10 mouse cellular contexts compared by ENCODE assay signal in the genomic region with DNA sequence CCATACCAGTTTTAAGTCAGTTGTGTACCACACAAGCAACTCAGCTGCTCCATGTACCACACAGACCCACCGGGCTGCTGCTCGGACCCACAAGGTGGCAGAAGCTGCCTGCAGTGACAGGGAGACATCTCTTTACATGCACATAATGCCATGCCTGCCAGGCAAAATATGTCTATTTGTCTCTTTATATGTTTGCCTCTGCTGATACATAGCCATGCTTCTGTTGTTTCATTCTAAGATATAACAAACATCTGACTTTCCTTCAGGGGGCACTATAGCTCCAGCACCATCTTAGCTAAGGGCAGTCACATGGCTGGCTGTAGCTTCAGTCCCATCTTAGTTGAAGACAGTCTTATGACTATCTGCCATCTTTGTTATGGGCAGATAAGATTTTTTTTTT.
DNase-seq lines count a peak whose midpoint lies in the region; ATAC-seq lines count a peak whose summit lies in the region.
"Had no signal": no experiment of that assay in that cellular context is flagged by ENCODE, and none has a peak within 500 bp of the region (broad histone marks: within the 10 kb centered on the region; RNA-seq: fewer than 3 reads in every experiment).

No protein-coding gene starts in this region.

- H3K4me3 ChIP-seq in heart, embryonic 10.5 days: no peak overlapping the region
- H3K4me3 ChIP-seq in hindbrain, embryonic 16.5 days (ENCODE audit: low read length): no peak overlapping the region
- no peak overlapping the region for H3K4me3 ChIP-seq in midbrain, embryonic 15.5 days
- H3K4me3 ChIP-seq: erythroblast, embryonic 14.5 days; liver, embryonic 15.5 days had no signal

- DNase-seq in heart, embryonic 10.5 days (ENCODE audit: low spot score): peak; percentile 30
- no peak for DNase-seq in heart, postnatal 25 days (ENCODE audit: low spot score)
- DNase-seq in thymus, postnatal 25 days: peak; percentile 57
- DNase-seq in right cerebral cortex, postnatal 14 days: no peak

- no peak overlapping the region for H3K27ac ChIP-seq in heart, embryonic 10.5 days
- no peak overlapping the region for H3K27ac ChIP-seq in hindbrain, embryonic 16.5 days (ENCODE audit: low read depth, low read length)
- no peak overlapping the region for H3K27ac ChIP-seq in midbrain, embryonic 15.5 days
- H3K27ac ChIP-seq: liver, embryonic 15.5 days had no signal

- no peak overlapping the region for H3K4me2 ChIP-seq in hindbrain, embryonic 16.5 days (ENCODE audit: low read length)
- no peak overlapping the region for H3K4me2 ChIP-seq in midbrain, embryonic 15.5 days
- H3K4me2 ChIP-seq: liver, embryonic 15.5 days had no signal

- no peaks in the 10 kb centered on the region for H3K27me3 ChIP-seq in heart, embryonic 10.5 days (ENCODE audit: insufficient read depth, poor library complexity, severe bottlenecking)
- H3K27me3 ChIP-seq in hindbrain, embryonic 16.5 days (replicated peaks; ENCODE audit: control insufficient read depth, insufficient read depth, low read length): no peaks in the 10 kb centered on the region
- H3K27me3 ChIP-seq in midbrain, embryonic 15.5 days (replicated peaks): no peaks in the 10 kb centered on the region
- H3K27me3 ChIP-seq: liver, embryonic 15.5 days had no signal

- intact Hi-C loops in heart, postnatal 25 days (cut with DNase I): loop anchor here (5.0 kb wide), 1 partner anchor 157 kb away; no protein-coding TSS in a partner anchor

- no peaks in the 10 kb centered on the region for H3K9me3 ChIP-seq in heart, embryonic 10.5 days
- H3K9me3 ChIP-seq in hindbrain, embryonic 16.5 days (ENCODE audit: control insufficient read depth, low read length): no peaks in the 10 kb centered on the region
- H3K9me3 ChIP-seq in midbrain, embryonic 15.5 days: no peaks in the 10 kb centered on the region
- H3K9me3 ChIP-seq: liver, embryonic 15.5 days had no signal

- H3K36me3 ChIP-seq in heart, embryonic 10.5 days: no peaks in the 10 kb centered on the region
- H3K36me3 ChIP-seq in hindbrain, embryonic 16.5 days (ENCODE audit: control insufficient read depth, insufficient read depth, low read length): no peaks in the 10 kb centered on the region
- no peaks in the 10 kb centered on the region for H3K36me3 ChIP-seq in midbrain, embryonic 15.5 days (replicated peaks)
- H3K36me3 ChIP-seq: liver, embryonic 15.5 days had no signal

- no peak overlapping the region for H3K9ac ChIP-seq in hindbrain, embryonic 16.5 days (ENCODE audit: low read depth, low read length)
- H3K9ac ChIP-seq in midbrain, embryonic 15.5 days: no peak overlapping the region
- H3K9ac ChIP-seq: liver, embryonic 15.5 days had no signal

- H3K4me1 ChIP-seq in heart, embryonic 10.5 days: no peaks in the 10 kb centered on the region
- no peaks in the 10 kb centered on the region for H3K4me1 ChIP-seq in hindbrain, embryonic 16.5 days (ENCODE audit: control insufficient read depth, insufficient read depth, low read depth, low read length)
- H3K4me1 ChIP-seq in midbrain, embryonic 15.5 days: no peaks in the 10 kb centered on the region
- H3K4me1 ChIP-seq: liver, embryonic 15.5 days had no signal

- 94% methylated on average over 2 of the region's 2 CpGs for WGBS in heart, embryonic 10.5 days
- 98% methylated on average over 2 of the region's 2 CpGs for WGBS in hindbrain, embryonic 16.5 days
- 93% methylated on average over 2 of the region's 2 CpGs for WGBS in midbrain, embryonic 15.5 days

- ATAC-seq in CD4-positive, CD25-positive, alpha-beta regulatory T cell, adult 4 months: peak; percentile 100
- peak; percentile 100 for ATAC-seq in activated CD4-positive, CD25-positive, alpha-beta regulatory T cell, adult 4 months
- ATAC-seq in hindbrain, embryonic 16.5 days: peak; percentile 95
- peak; percentile 92 for ATAC-seq in midbrain, embryonic 15.5 days (replicated peaks)

Comparison
In these comparisons a context has a peak if more than half of its experiments do, and no peak if none do; other contexts are left out.
1. DNase-seq: peak in heart, embryonic 10.5 days (single experiment) and thymus, postnatal 25 days (single experiment); none in heart, postnatal 25 days (single experiment) and right cerebral cortex, postnatal 14 days (single experiment).
2. Peak in every context shown above with its lines, with median percentiles within 50 percentile points of each other: ATAC-seq.